8 mouse cellular contexts compared by ENCODE assay signal in the genomic region with DNA sequence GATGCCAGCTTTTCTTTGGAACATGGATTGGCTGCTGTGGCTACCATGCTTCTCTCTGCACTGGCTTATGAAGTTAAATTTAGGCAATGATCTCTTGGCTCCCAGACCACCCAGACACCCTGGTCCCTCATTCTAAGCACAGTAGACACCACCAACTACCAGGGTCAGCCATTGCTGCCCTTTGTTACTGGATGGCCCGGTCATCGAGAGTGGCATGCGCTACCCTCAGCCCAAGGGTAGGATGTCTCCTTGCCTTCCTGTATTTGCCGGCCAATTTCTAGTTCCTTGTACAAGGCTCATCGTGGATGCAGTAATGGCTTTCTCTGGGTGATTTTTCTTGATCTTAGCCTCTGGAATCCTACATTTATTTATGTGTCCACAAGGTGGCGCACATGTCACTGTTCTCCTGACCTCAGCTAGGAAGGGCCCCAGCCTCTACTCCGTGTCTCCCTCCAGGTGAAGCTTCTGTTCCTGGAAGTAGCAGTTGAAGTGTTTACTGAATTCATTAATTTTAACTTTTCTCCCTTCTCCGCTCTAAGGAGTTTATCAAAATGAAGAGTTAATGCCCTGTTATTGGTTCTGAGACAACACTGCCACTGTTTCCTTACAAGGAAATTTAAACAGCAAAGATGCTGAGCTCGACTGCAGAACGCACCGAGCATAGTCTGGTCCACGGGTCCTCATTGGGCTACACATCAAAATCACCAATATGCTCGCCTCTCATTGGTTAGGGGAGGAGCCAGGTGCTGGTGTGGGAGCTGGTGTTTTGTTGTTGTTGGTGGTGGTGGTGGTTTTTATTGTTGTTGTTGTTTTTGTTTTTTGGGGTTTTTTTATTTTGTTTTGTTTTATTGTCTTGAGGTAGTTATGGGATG.
DNase-seq lines count a peak whose midpoint lies in the region; ATAC-seq and TF ChIP-seq lines count a peak whose summit lies in the region.

No protein-coding gene starts in this region.

- H3K36me3 ChIP-seq in embryonic facial prominence, embryonic 14.5 days (ENCODE audit: control insufficient read depth, insufficient read depth, low read length), result no peaks in the 10 kb centered on the region
- H3K36me3 ChIP-seq in hindbrain, embryonic 16.5 days (ENCODE audit: control insufficient read depth, insufficient read depth, low read length), result no peaks in the 10 kb centered on the region
- no peaks in the 10 kb centered on the region for H3K36me3 ChIP-seq in limb, embryonic 12.5 days
- no peaks in the 10 kb centered on the region for H3K36me3 ChIP-seq in midbrain, embryonic 16.5 days (ENCODE audit: control insufficient read depth, insufficient read depth, low read length)

- H3K27me3 ChIP-seq in embryonic facial prominence, embryonic 14.5 days (replicated peaks; ENCODE audit: control insufficient read depth, insufficient read depth, low read length), result no peaks in the 10 kb centered on the region
- H3K27me3 ChIP-seq in hindbrain, embryonic 16.5 days (replicated peaks; ENCODE audit: control insufficient read depth, insufficient read depth, low read length), result no peaks in the 10 kb centered on the region
- no peaks in the 10 kb centered on the region for H3K27me3 ChIP-seq in limb, embryonic 12.5 days
- no peaks in the 10 kb centered on the region for H3K27me3 ChIP-seq in midbrain, embryonic 16.5 days (ENCODE audit: control insufficient read depth, insufficient read depth, low read depth, low read length)

- ATAC-seq in embryonic facial prominence, embryonic 14.5 days (ENCODE audit: low read depth), result peak; percentile 54; the same call in 1 of the 2 replicates
- ATAC-seq in hindbrain, embryonic 16.5 days, result peak; percentile 73
- ATAC-seq in limb, embryonic 12.5 days (ENCODE audit: insufficient number of reproducible peaks, insufficient read depth, low FRiP score, low TSS enrichment, low read depth), result peak; percentile 61
- peak; percentile 43; the same call in 1 of the 2 replicates for ATAC-seq in midbrain, embryonic 16.5 days

- H3K4me3 ChIP-seq in bone marrow, adult 2 months (replicated peaks; ENCODE audit: control insufficient read depth, low read depth, low read length), result no peak overlapping the region
- no peak overlapping the region for H3K4me3 ChIP-seq in embryonic facial prominence, embryonic 14.5 days (ENCODE audit: low read depth, low read length)
- no peak overlapping the region for H3K4me3 ChIP-seq in hindbrain, embryonic 16.5 days (ENCODE audit: low read length)
- H3K4me3 ChIP-seq in limb, embryonic 12.5 days (replicated peaks), result no peak overlapping the region
- H3K4me3 ChIP-seq in midbrain, embryonic 16.5 days (ENCODE audit: low read depth, low read length), result no peak overlapping the region

- WGBS in bone marrow, adult 2 months, result 37% methylated on average over 13 of the region's 13 CpGs
- WGBS in embryonic facial prominence, embryonic 14.5 days, result 42% methylated on average over 13 of the region's 13 CpGs
- WGBS in hindbrain, embryonic 16.5 days, result 41% methylated on average over 13 of the region's 13 CpGs
- 44% methylated on average over 13 of the region's 13 CpGs for WGBS in limb, embryonic 12.5 days
- WGBS in midbrain, embryonic 16.5 days, result 43% methylated on average over 13 of the region's 13 CpGs

- no peak overlapping the region for H3K4me2 ChIP-seq in embryonic facial prominence, embryonic 14.5 days (ENCODE audit: low read depth, low read length)
- no peak overlapping the region for H3K4me2 ChIP-seq in hindbrain, embryonic 16.5 days (ENCODE audit: low read length)
- no peak overlapping the region for H3K4me2 ChIP-seq in limb, embryonic 12.5 days
- H3K4me2 ChIP-seq in midbrain, embryonic 16.5 days (ENCODE audit: low read length), result no peak overlapping the region

- no peaks in the 10 kb centered on the region for H3K9me3 ChIP-seq in embryonic facial prominence, embryonic 14.5 days (ENCODE audit: control insufficient read depth, low read length)
- H3K9me3 ChIP-seq in hindbrain, embryonic 16.5 days (ENCODE audit: control insufficient read depth, low read length), result no peaks in the 10 kb centered on the region
- no peaks in the 10 kb centered on the region for H3K9me3 ChIP-seq in limb, embryonic 12.5 days
- H3K9me3 ChIP-seq in midbrain, embryonic 16.5 days (replicated peaks; ENCODE audit: control insufficient read depth, low read length, poor library complexity, severe bottlenecking), result no peaks in the 10 kb centered on the region

- H3K4me1 ChIP-seq in bone marrow, adult 2 months (ENCODE audit: control insufficient read depth, insufficient read depth, low read length), result no peaks in the 10 kb centered on the region
- H3K4me1 ChIP-seq in embryonic facial prominence, embryonic 14.5 days (ENCODE audit: control insufficient read depth, insufficient read depth, low read length), result no peaks in the 10 kb centered on the region
- H3K4me1 ChIP-seq in hindbrain, embryonic 16.5 days (ENCODE audit: control insufficient read depth, insufficient read depth, low read depth, low read length), result no peaks in the 10 kb centered on the region
- H3K4me1 ChIP-seq in limb, embryonic 12.5 days (replicated peaks), result no peaks in the 10 kb centered on the region
- H3K4me1 ChIP-seq in midbrain, embryonic 16.5 days (ENCODE audit: control insufficient read depth, insufficient read depth, low read length), result no peaks in the 10 kb centered on the region

- H3K9ac ChIP-seq in embryonic facial prominence, embryonic 14.5 days (ENCODE audit: low read depth, low read length), result no peak overlapping the region
- no peak overlapping the region for H3K9ac ChIP-seq in hindbrain, embryonic 16.5 days (ENCODE audit: low read depth, low read length)
- H3K9ac ChIP-seq in limb, embryonic 12.5 days (replicated peaks), result no peak overlapping the region
- no peak overlapping the region for H3K9ac ChIP-seq in midbrain, embryonic 16.5 days (ENCODE audit: low read depth, low read length)

- TF ChIP-seq CTCF in bone marrow, adult 2 months (IDR thresholded peaks at IDR 0.05; ENCODE audit: control insufficient read depth, insufficient read depth, low read length), result peak; percentile 61

- peak; percentile 60 to 62 for DNase-seq in right cerebral cortex, adult 2 months (ENCODE audit: low spot score in 2 of 2)
- no peak for DNase-seq in right cerebral cortex, postnatal 25 days
- DNase-seq in embryonic facial prominence, embryonic 14.5 days (ENCODE audit: low spot score), result peak; percentile 63
- peak; percentile 69 for DNase-seq in testis, postnatal 10 days (ENCODE audit: low spot score)

- TF ChIP-seq POLR2A in bone marrow, adult 2 months (IDR thresholded peaks at IDR 0.05; ENCODE audit: borderline replicate concordance, control insufficient read depth, low read depth, low read length), result no peak

- no peak overlapping the region for H3K27ac ChIP-seq in bone marrow, adult 2 months (ENCODE audit: control insufficient read depth, insufficient read depth, low read depth, low read length, poor library complexity)
- H3K27ac ChIP-seq in embryonic facial prominence, embryonic 14.5 days (replicated peaks; ENCODE audit: low read depth, low read length), result no peak overlapping the region
- H3K27ac ChIP-seq in hindbrain, embryonic 16.5 days (ENCODE audit: low read depth, low read length), result no peak overlapping the region
- H3K27ac ChIP-seq in limb, embryonic 12.5 days, result no peak overlapping the region
- no peak overlapping the region for H3K27ac ChIP-seq in midbrain, embryonic 16.5 days (ENCODE audit: low read length)
